Mouse (Mus musculus): ENCODE results near the gene Ptgs1. TPM values are rescaled to one million over a fixed set of nuclear protein-coding genes. Genes with fewer than 3 reads are reported as not detected.

The Ptgs1 gene
- polyA plus RNA-seq, 2 experiments, result 10.7 to 14.4 TPM

GRCm38 (mm10) chr2:36216546-36216945, 13.7 kb upstream of the Ptgs1 start:
- ATAC-seq (ENCODE audit: low FRiP score, low read depth) (no peak), DNase-seq (ENCODE audit: low spot score) (no peak)
- TF ChIP-seq POLR2A (IDR thresholded peaks at IDR 0.05; ENCODE audit: borderline replicate concordance, extremely low read depth, insufficient read depth, insufficient read length), result no peak
- H3K4me1 ChIP-seq (ENCODE audit: control insufficient read depth, insufficient read depth, low read length), result peaks cover 27% of the 10 kb centered on the region
- no peak overlapping the region for H3K4me2 ChIP-seq (replicated peaks; ENCODE audit: low read depth, low read length, severe bottlenecking)
- H3K4me3 ChIP-seq (replicated peaks; ENCODE audit: low read length), result no peak overlapping the region
- H3K9me3 ChIP-seq (ENCODE audit: control insufficient read depth, low read length), result no peaks in the 10 kb centered on the region
- H3K36me3 ChIP-seq (ENCODE audit: control insufficient read depth, insufficient read depth, low read length), result no peaks in the 10 kb centered on the region
- no peak overlapping the region for H3K27ac ChIP-seq (replicated peaks; ENCODE audit: low read depth, low read length)
- no peak overlapping the region for H3K9ac ChIP-seq (ENCODE audit: low read depth, low read length, severe bottlenecking)
- H3K27me3 ChIP-seq (ENCODE audit: control insufficient read depth, insufficient read depth, low read length), result no peaks in the 10 kb centered on the region

GRCm38 (mm10) chr2:36216953-36217573, 13.2 kb upstream of the Ptgs1 start:
- Histone ChIP-seq H3K9me3 (ENCODE audit: control insufficient read depth, low read length) (no peaks in the 10 kb centered on the region), H3K27ac (replicated peaks; ENCODE audit: low read depth, low read length) (no peak overlapping the region), H3K4me2 (replicated peaks; ENCODE audit: low read depth, low read length, severe bottlenecking) (0 out of 2 replicates have a peak overlapping the region, but pooled peaks have one; percentile 2), H3K4me1 (ENCODE audit: control insufficient read depth, insufficient read depth, low read length) (peaks cover 22% of the 10 kb centered on the region), H3K4me3 (replicated peaks; ENCODE audit: low read length) (no peak overlapping the region), H3K27me3 (ENCODE audit: control insufficient read depth, insufficient read depth, low read length) (no peaks in the 10 kb centered on the region), H3K36me3 (ENCODE audit: control insufficient read depth, insufficient read depth, low read length) (no peaks in the 10 kb centered on the region), H3K9ac (ENCODE audit: low read depth, low read length, severe bottlenecking) (no peak overlapping the region)
- DNase-seq (ENCODE audit: low spot score) (no peak), ATAC-seq (ENCODE audit: low FRiP score, low read depth) (no peak)
- TF ChIP-seq POLR2A (IDR thresholded peaks at IDR 0.05; ENCODE audit: borderline replicate concordance, extremely low read depth, insufficient read depth, insufficient read length), result no peak
- 26% methylated on average over 4 of the region's 4 CpGs for WGBS

- DNase-seq (ENCODE audit: low spot score), result no peak
- no peak overlapping the region for H3K9ac ChIP-seq (ENCODE audit: low read depth, low read length, severe bottlenecking)
- H3K36me3 ChIP-seq (ENCODE audit: control insufficient read depth, insufficient read depth, low read length), result no peaks in the 10 kb centered on the region
- peaks cover 20% of the 10 kb centered on the region for H3K4me1 ChIP-seq (ENCODE audit: control insufficient read depth, insufficient read depth, low read length)
- TF ChIP-seq POLR2A (IDR thresholded peaks at IDR 0.05; ENCODE audit: borderline replicate concordance, extremely low read depth, insufficient read depth, insufficient read length), result no peak
- H3K4me3 ChIP-seq (replicated peaks; ENCODE audit: low read length), result no peak overlapping the region
- WGBS, result 41% methylated on average over 5 of the region's 5 CpGs
- no peaks in the 10 kb centered on the region for H3K27me3 ChIP-seq (ENCODE audit: control insufficient read depth, insufficient read depth, low read length)
- H3K9me3 ChIP-seq (ENCODE audit: control insufficient read depth, low read length), result no peaks in the 10 kb centered on the region
- H3K27ac ChIP-seq (replicated peaks; ENCODE audit: low read depth, low read length), result no peak overlapping the region
- no peak for ATAC-seq (ENCODE audit: low FRiP score, low read depth)
- H3K4me2 ChIP-seq (replicated peaks; ENCODE audit: low read depth, low read length, severe bottlenecking), result no peak overlapping the region
Observed at GRCm38 (mm10) chr2:36217692-36218233, 12.5 kb upstream of the Ptgs1 start.

GRCm38 (mm10) chr2:36220106-36220505, 10.1 kb upstream of the Ptgs1 start:
- ATAC-seq (ENCODE audit: low FRiP score, low read depth) (no peak), DNase-seq (ENCODE audit: low spot score) (no peak)
- Histone ChIP-seq H3K4me2 (replicated peaks; ENCODE audit: low read depth, low read length, severe bottlenecking) (no peak overlapping the region), H3K9ac (ENCODE audit: low read depth, low read length, severe bottlenecking) (no peak overlapping the region), H3K9me3 (ENCODE audit: control insufficient read depth, low read length) (no peaks in the 10 kb centered on the region), H3K27me3 (ENCODE audit: control insufficient read depth, insufficient read depth, low read length) (no peaks in the 10 kb centered on the region), H3K36me3 (ENCODE audit: control insufficient read depth, insufficient read depth, low read length) (no peaks in the 10 kb centered on the region), H3K4me1 (ENCODE audit: control insufficient read depth, insufficient read depth, low read length) (peaks cover 20% of the 10 kb centered on the region), H3K27ac (replicated peaks; ENCODE audit: low read depth, low read length) (no peak overlapping the region), H3K4me3 (replicated peaks; ENCODE audit: low read length) (no peak overlapping the region)
- no peak for TF ChIP-seq POLR2A (IDR thresholded peaks at IDR 0.05; ENCODE audit: borderline replicate concordance, extremely low read depth, insufficient read depth, insufficient read length)
- WGBS, result 79% methylated on average over 8 of the region's 8 CpGs

- Histone ChIP-seq H3K4me2 (replicated peaks; ENCODE audit: low read depth, low read length, severe bottlenecking) (no peak overlapping the region), H3K27me3 (ENCODE audit: control insufficient read depth, insufficient read depth, low read length) (no peaks in the 10 kb centered on the region), H3K9ac (ENCODE audit: low read depth, low read length, severe bottlenecking) (no peak overlapping the region), H3K9me3 (ENCODE audit: control insufficient read depth, low read length) (no peaks in the 10 kb centered on the region), H3K4me3 (replicated peaks; ENCODE audit: low read length) (no peak overlapping the region), H3K27ac (replicated peaks; ENCODE audit: low read depth, low read length) (no peak overlapping the region), H3K4me1 (ENCODE audit: control insufficient read depth, insufficient read depth, low read length) (peaks cover 20% of the 10 kb centered on the region), H3K36me3 (ENCODE audit: control insufficient read depth, insufficient read depth, low read length) (no peaks in the 10 kb centered on the region)
- ATAC-seq (ENCODE audit: low FRiP score, low read depth) (no peak), DNase-seq (ENCODE audit: low spot score) (no peak)
- no peak for TF ChIP-seq POLR2A (IDR thresholded peaks at IDR 0.05; ENCODE audit: borderline replicate concordance, extremely low read depth, insufficient read depth, insufficient read length)
- WGBS, result 55% methylated on average over 4 of the region's 4 CpGs
Observed at GRCm38 (mm10) chr2:36220891-36221290, 9.3 kb upstream of the Ptgs1 start.

All from limb, embryonic 14.5 days (tissue).